Mouse (Mus musculus): ENCODE measurements around the gene Elmo1. TPM values are rescaled to one million over a fixed set of nuclear protein-coding genes. Genes with fewer than 3 reads are reported as not detected.

Elmo1 gene
- total and polyA plus RNA-seq, 2 experiments from 2014 or later: 6.5 to 17.9 TPM

- Histone ChIP-seq H3K27me3 (ENCODE audit: control insufficient read depth, insufficient read depth, low read length) (no peaks in the 10 kb centered on the region), H3K9ac (replicated peaks; ENCODE audit: low read depth, low read length) (no peak overlapping the region), H3K4me1 (ENCODE audit: control insufficient read depth, insufficient read depth) (no peaks in the 10 kb centered on the region), H3K9me3 (replicated peaks; ENCODE audit: control insufficient read depth, low read length) (no peaks in the 10 kb centered on the region), H3K36me3 (replicated peaks; ENCODE audit: control insufficient read depth, insufficient read depth, low read length) (no peaks in the 10 kb centered on the region), H3K4me2 (ENCODE audit: low read depth, low read length) (no peak overlapping the region), H3K27ac (ENCODE audit: low read depth) (no peak overlapping the region), H3K4me3 (ENCODE audit: low read depth, low read length) (no peak overlapping the region)
- ATAC-seq (ENCODE audit: insufficient read depth, low read depth) (no peak), DNase-seq (ENCODE audit: low spot score) (no peak)
- no peak for TF ChIP-seq EP300 (IDR thresholded peaks at IDR 0.05; ENCODE audit: low read depth)
- no peak for TF ChIP-seq CTCF (IDR thresholded peaks at IDR 0.05; ENCODE audit: low read depth)
- WGBS: 91% methylated on average over 1 of the region's 1 CpGs
These were observed 377.0 kb downstream of the Elmo1 start for GRCm38 (mm10) chr13:20467381-20467780.

GRCm38 (mm10) chr13:20471732-20472131 is 381.3 kb downstream of the Elmo1 start:
- Histone ChIP-seq H3K27ac (ENCODE audit: low read depth) (no peak overlapping the region), H3K4me1 (ENCODE audit: control insufficient read depth, insufficient read depth) (peaks cover 9% of the 10 kb centered on the region; the same call in 1 of the 2 replicates), H3K36me3 (replicated peaks; ENCODE audit: control insufficient read depth, insufficient read depth, low read length) (no peaks in the 10 kb centered on the region), H3K9me3 (replicated peaks; ENCODE audit: control insufficient read depth, low read length) (no peaks in the 10 kb centered on the region), H3K27me3 (ENCODE audit: control insufficient read depth, insufficient read depth, low read length) (no peaks in the 10 kb centered on the region), H3K4me2 (ENCODE audit: low read depth, low read length) (no peak overlapping the region), H3K9ac (replicated peaks; ENCODE audit: low read depth, low read length) (no peak overlapping the region), H3K4me3 (ENCODE audit: low read depth, low read length) (no peak overlapping the region)
- 13% methylated on average over 6 of the region's 6 CpGs for WGBS
- ATAC-seq (ENCODE audit: insufficient read depth, low read depth): no peak
- TF ChIP-seq EP300 (IDR thresholded peaks at IDR 0.05; ENCODE audit: low read depth): no peak
- peak; percentile 81 for TF ChIP-seq CTCF (IDR thresholded peaks at IDR 0.05; ENCODE audit: low read depth)
- DNase-seq (ENCODE audit: low spot score): peak; percentile 28

GRCm38 (mm10) chr13:20472301-20472831 is 382.0 kb downstream of the Elmo1 start:
- WGBS: 68% methylated on average over 10 of the region's 10 CpGs
- no peak for ATAC-seq (ENCODE audit: insufficient read depth, low read depth)
- no peak for DNase-seq (ENCODE audit: low spot score)

DNA sequence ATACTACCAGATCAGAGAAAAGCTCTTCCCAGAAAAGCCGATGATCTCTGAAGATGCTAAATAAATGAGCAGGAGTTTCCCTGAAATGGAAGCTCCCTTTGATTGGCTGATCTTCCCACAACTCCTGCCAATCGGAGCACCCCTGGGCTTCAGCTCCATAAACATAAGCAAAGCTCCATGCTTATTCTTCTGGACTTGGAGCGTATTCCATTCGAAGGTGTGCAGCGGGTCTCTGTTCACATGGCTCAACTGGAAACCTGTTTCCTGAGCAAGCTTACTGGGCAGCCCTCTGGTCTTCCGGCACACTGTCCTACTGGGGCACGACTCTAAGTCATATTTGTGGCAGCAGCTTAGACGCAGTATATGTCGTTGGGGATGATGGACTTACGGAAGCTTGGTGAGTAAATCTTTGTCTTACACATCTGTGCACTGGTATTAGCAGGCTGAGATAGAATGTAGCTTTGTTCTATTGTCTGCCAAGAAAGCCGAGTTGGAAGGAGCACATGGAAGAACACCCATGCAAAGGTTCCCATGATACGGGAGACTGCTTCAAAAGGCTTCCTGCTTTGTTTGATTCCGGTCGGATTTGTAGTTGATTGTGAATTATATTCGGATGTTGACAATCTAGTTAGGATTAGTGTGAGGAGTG is 382.6 kb downstream of the Elmo1 start:
- H3K4me1 ChIP-seq (ENCODE audit: control insufficient read depth, insufficient read depth): peaks cover 9% of the 10 kb centered on the region; the same call in 1 of the 2 replicates
- DNase-seq (ENCODE audit: low spot score) (no peak), ATAC-seq (ENCODE audit: insufficient read depth, low read depth) (no peak)
- H3K27ac ChIP-seq (ENCODE audit: low read depth): no peak overlapping the region
- no peak overlapping the region for H3K4me2 ChIP-seq (ENCODE audit: low read depth, low read length)
- no peaks in the 10 kb centered on the region for H3K36me3 ChIP-seq (replicated peaks; ENCODE audit: control insufficient read depth, insufficient read depth, low read length)
- H3K9ac ChIP-seq (replicated peaks; ENCODE audit: low read depth, low read length): no peak overlapping the region
- H3K9me3 ChIP-seq (replicated peaks; ENCODE audit: control insufficient read depth, low read length): no peaks in the 10 kb centered on the region
- no peak overlapping the region for H3K4me3 ChIP-seq (ENCODE audit: low read depth, low read length)
- no peaks in the 10 kb centered on the region for H3K27me3 ChIP-seq (ENCODE audit: control insufficient read depth, insufficient read depth, low read length)
- 88% methylated on average over 15 of the region's 15 CpGs for WGBS
- no peak for TF ChIP-seq EP300 (IDR thresholded peaks at IDR 0.05; ENCODE audit: low read depth)
- TF ChIP-seq CTCF (IDR thresholded peaks at IDR 0.05; ENCODE audit: low read depth): no peak

More at GRCm38 (mm10) chr13:20472301-20472831, 382.0 kb downstream of the Elmo1 start:
- Histone ChIP-seq H3K4me3 (ENCODE audit: low read depth, low read length) (no peak overlapping the region), H3K4me2 (ENCODE audit: low read depth, low read length) (no peak overlapping the region), H3K27ac (ENCODE audit: low read depth) (no peak overlapping the region), H3K9ac (replicated peaks; ENCODE audit: low read depth, low read length) (no peak overlapping the region), H3K36me3 (replicated peaks; ENCODE audit: control insufficient read depth, insufficient read depth, low read length) (no peaks in the 10 kb centered on the region), H3K9me3 (replicated peaks; ENCODE audit: control insufficient read depth, low read length) (no peaks in the 10 kb centered on the region), H3K27me3 (ENCODE audit: control insufficient read depth, insufficient read depth, low read length) (no peaks in the 10 kb centered on the region), H3K4me1 (ENCODE audit: control insufficient read depth, insufficient read depth) (peaks cover 9% of the 10 kb centered on the region; the same call in 1 of the 2 replicates)
- TF ChIP-seq CTCF (IDR thresholded peaks at IDR 0.05; ENCODE audit: low read depth) (no peak), EP300 (IDR thresholded peaks at IDR 0.05; ENCODE audit: low read depth) (no peak)

- DNase-seq (ENCODE audit: low spot score): no peak
- H3K4me3 ChIP-seq (ENCODE audit: low read depth, low read length): no peak overlapping the region
- no peaks in the 10 kb centered on the region for H3K9me3 ChIP-seq (replicated peaks; ENCODE audit: control insufficient read depth, low read length)
- H3K4me1 ChIP-seq (ENCODE audit: control insufficient read depth, insufficient read depth): peaks cover 9% of the 10 kb centered on the region; the same call in 1 of the 2 replicates
- TF ChIP-seq CTCF (IDR thresholded peaks at IDR 0.05; ENCODE audit: low read depth) (no peak), EP300 (IDR thresholded peaks at IDR 0.05; ENCODE audit: low read depth) (no peak)
- H3K4me2 ChIP-seq (ENCODE audit: low read depth, low read length): peak overlapping the region; percentile 2; the same call in 1 of the 2 replicates
- no peaks in the 10 kb centered on the region for H3K36me3 ChIP-seq (replicated peaks; ENCODE audit: control insufficient read depth, insufficient read depth, low read length)
- H3K27me3 ChIP-seq (ENCODE audit: control insufficient read depth, insufficient read depth, low read length): no peaks in the 10 kb centered on the region
- no peak overlapping the region for H3K27ac ChIP-seq (ENCODE audit: low read depth)
- WGBS: 54% methylated on average over 7 of the region's 7 CpGs
- no peak for ATAC-seq (ENCODE audit: insufficient read depth, low read depth)
- H3K9ac ChIP-seq (replicated peaks; ENCODE audit: low read depth, low read length): no peak overlapping the region
These were observed 383.3 kb downstream of the Elmo1 start for GRCm38 (mm10) chr13:20473641-20474078.
